Mouse (Mus musculus) limb, embryonic 12.5 days (tissue): ENCODE measurements around the gene Vgll4. TPM values are rescaled to one million over a fixed set of nuclear protein-coding genes. Genes with fewer than 3 reads are reported as not detected.

Source experiments
- ATAC-seq: fragments of 200-750 bp; cut with Nextera tagmentation; 2 replicates; pipeline ENCODE4 v1.8.0; 2017; ENCODE audit warnings: low read depth, moderate TSS enrichment; ENCODE audit not compliant: insufficient number of reproducible peaks, insufficient read depth, low FRiP score, low TSS enrichment
- H3K27ac ChIP-seq: fragments of 300-500 bp; sonication (generic); 2 replicates; pipeline ENCODE4 v1.5.1; 2016; ENCODE audit warnings: mild to moderate bottlenecking, moderate library complexity
- H3K27me3 ChIP-seq: fragments of 300-500 bp; sonication (generic); 2 replicates; pipeline ENCODE4 v1.6.1; 2016; ENCODE audit warnings: mild to moderate bottlenecking, moderate library complexity
- H3K36me3 ChIP-seq: fragments of 300-500 bp; sonication (generic); 2 replicates; pipeline ENCODE4 v1.6.1; 2016; ENCODE audit warnings: mild to moderate bottlenecking, moderate library complexity
- H3K4me1 ChIP-seq: fragments of 300-500 bp; sonication (generic); replicated peaks from 2 replicates; pipeline ENCODE4 v1.6.1; 2016
- H3K4me2 ChIP-seq: fragments of 300-500 bp; sonication (generic); 2 replicates; pipeline ENCODE4 v1.6.1; 2016; ENCODE audit warnings: mild to moderate bottlenecking, moderate library complexity
- H3K4me3 ChIP-seq: fragments of 300-500 bp; sonication (generic); replicated peaks from 2 replicates; pipeline ENCODE4 v1.5.1; 2016; ENCODE audit warnings: mild to moderate bottlenecking
- H3K9ac ChIP-seq: fragments of 300-500 bp; sonication (generic); replicated peaks from 2 replicates; pipeline ENCODE4 v1.6.1; 2016; ENCODE audit warnings: mild to moderate bottlenecking, moderate library complexity
- H3K9me3 ChIP-seq: fragments of 300-500 bp; sonication (generic); 2 replicates; pipeline ENCODE4 v1.6.1; 2016; ENCODE audit warnings: mild to moderate bottlenecking, moderate library complexity
- WGBS: fragments of 180-500 bp; shearing (Covaris S2); methylation state at CpG from one replicate; pipeline ENCODE4 v1.1.7; 2016; 5-methylcytosine and 5-hydroxymethylcytosine counted together
- polyA plus RNA-seq: library from polyadenylated mRNA; unstranded; fragments of >200 nt; fragmentation: Nextera tagmentation; extraction: Ambion mirVana; gene quantifications from 2 replicates; pipeline ENCODE4 v1.2.1, GENCODE M21; 2016

Vgll4 gene
- 146 and 156 TPM in 2 replicates for polyA plus RNA-seq

DNA sequence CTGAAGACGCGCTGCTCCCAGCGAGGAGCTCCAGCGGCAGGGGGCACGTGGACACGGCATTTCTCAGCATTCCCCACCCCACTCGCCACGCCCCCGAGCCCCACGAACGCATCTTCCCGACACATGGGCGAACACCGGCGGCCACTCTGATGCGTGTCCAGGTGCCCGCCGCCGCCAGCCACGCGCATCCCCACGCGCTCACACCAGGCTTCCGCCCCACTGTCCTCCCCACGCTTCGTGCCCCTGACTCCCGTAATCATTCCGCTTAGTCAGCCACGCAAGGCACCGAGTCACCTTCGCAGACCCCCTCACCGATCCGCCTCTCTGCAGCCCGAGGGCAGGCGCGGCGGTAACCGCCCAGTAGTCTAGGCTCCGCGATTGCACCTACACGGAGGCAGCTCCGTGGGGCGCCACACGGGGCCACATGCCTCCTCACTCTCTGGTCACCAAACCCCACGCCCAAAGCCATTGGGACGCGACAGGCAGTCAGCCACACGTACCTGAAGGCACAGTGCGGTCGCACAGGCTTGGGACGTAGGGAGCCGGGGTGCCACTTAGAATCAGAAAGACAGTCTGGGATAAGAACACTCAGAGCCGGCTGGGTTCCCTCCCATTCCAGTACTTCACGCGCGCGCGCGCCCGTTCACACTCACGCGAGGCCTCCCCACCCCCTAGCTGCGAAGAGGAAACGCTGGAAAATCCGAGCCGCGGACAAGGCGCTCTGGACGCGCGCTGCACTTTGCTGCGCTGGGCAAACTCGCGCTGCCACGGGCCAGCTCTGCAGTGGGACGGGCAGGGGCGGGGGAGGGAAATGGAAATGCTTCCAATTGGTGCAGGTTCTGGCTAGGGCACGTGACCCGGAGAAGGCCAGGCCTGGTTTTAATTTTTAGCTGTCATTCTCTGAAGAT is at the start of gene Vgll4:
Gene Vgll4, minus strand, starts transcription at position 782 of the 908 bp plus-strand sequence.
- H3K4me3 ChIP-seq, result peak within 1 kb of the TSS; percentile 69
- H3K9me3 ChIP-seq, result no peaks in the 10 kb centered on the region
- H3K9ac ChIP-seq, result peak within 1 kb of the TSS; percentile 77
- WGBS, result under 1% methylated on average over 79 of the region's 79 CpGs
- peaks cover 46% of the 10 kb centered on the region for H3K4me1 ChIP-seq
- no peaks in the 10 kb centered on the region for H3K36me3 ChIP-seq
- peaks cover 4% of the 10 kb centered on the region; the same call in 1 of the 2 replicates for H3K27me3 ChIP-seq
- H3K4me2 ChIP-seq, result peak within 1 kb of the TSS; percentile 100
- peak within 1 kb of the TSS; percentile 85 for H3K27ac ChIP-seq
- ATAC-seq, result peak; percentile 43

DNA sequence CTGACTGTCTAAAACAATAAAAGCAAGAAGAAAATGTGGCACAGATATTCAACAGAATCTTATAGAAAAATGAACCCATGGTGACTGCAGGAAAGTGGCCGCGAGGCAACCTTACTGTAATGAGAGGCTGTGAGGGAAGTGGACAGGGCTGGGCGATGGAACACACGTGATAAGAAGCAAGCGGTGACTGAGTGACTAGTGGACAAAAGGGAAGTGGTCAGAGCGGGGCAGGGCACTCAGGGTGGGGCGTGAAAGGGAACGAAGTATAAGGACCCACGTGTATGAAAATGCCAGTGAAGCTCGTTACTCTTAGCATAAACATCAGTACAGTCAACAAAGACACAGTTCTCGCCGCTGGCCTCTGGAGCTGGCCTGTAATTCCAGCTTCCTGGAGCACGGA is 45.7 kb upstream of the Vgll4 start:
- ATAC-seq, result no peak
- H3K4me1 ChIP-seq, result peaks cover 7% of the 10 kb centered on the region; the same call in 1 of the 2 replicates
- no peak overlapping the region for H3K4me2 ChIP-seq
- H3K36me3 ChIP-seq, result peaks cover 75% of the 10 kb centered on the region
- 89% methylated on average over 13 of the region's 13 CpGs for WGBS
- no peak overlapping the region for H3K9ac ChIP-seq
- H3K4me3 ChIP-seq, result no peak overlapping the region
- H3K27me3 ChIP-seq, result no peaks in the 10 kb centered on the region
- no peak overlapping the region for H3K27ac ChIP-seq
- no peaks in the 10 kb centered on the region for H3K9me3 ChIP-seq

DNA sequence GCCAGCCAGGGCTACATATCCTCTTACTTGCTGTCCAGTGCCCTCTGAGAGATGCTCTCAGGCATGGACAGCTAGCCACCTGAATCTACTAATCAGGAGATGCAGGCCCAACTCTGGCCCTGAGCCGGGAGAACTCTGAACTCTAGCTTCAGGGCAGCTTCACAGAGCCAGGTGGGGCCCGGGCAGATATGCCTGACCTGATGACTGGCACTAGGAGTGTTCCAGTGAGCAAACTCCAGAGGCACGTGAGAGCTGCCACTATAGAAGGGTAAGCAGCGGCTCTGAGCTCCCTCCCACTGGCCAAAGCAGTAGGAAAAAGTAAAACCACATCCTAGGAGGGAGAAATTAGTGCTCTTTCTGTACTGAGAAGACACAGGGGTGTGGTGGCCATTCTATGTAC is 43.8 kb upstream of the Vgll4 start:
- Histone ChIP-seq H3K9ac (no peak overlapping the region), H3K4me1 (peaks cover 7% of the 10 kb centered on the region; the same call in 1 of the 2 replicates), H3K27me3 (no peaks in the 10 kb centered on the region), H3K27ac (no peak overlapping the region), H3K9me3 (no peaks in the 10 kb centered on the region), H3K36me3 (peaks cover 81% of the 10 kb centered on the region), H3K4me2 (no peak overlapping the region), H3K4me3 (no peak overlapping the region)
- WGBS, result 91% methylated on average over 4 of the region's 4 CpGs
- ATAC-seq, result no peak

DNA sequence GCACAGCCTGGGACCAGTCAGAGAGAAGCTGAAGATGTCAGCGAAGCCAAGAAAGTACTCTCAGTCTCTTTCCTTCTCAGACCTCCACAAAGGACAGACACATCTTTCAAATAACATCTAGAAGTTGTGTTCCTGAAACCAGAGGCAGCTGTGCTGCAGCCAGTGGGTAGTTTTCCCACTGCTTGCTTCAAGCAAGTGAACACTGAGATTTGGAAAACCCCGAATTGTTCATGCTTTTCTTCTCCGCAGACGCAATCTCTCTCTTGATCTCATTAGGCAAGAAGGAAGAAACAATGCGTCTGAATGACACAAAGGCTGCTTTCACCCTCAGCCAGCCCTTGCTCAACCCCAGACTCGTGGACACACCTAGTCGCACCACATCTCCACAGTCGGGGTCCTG is 42.0 kb upstream of the Vgll4 start:
- Histone ChIP-seq H3K36me3 (peaks cover 71% of the 10 kb centered on the region), H3K4me1 (peaks cover 16% of the 10 kb centered on the region), H3K27me3 (peaks cover 2% of the 10 kb centered on the region; the same call in 1 of the 2 replicates), H3K27ac (0 out of 2 replicates have a peak overlapping the region, but pooled peaks have one; percentile 18), H3K9ac (no peak overlapping the region), H3K9me3 (no peaks in the 10 kb centered on the region), H3K4me2 (no peak overlapping the region), H3K4me3 (no peak overlapping the region)
- no peak for ATAC-seq
- 76% methylated on average over 8 of the region's 8 CpGs for WGBS

DNA sequence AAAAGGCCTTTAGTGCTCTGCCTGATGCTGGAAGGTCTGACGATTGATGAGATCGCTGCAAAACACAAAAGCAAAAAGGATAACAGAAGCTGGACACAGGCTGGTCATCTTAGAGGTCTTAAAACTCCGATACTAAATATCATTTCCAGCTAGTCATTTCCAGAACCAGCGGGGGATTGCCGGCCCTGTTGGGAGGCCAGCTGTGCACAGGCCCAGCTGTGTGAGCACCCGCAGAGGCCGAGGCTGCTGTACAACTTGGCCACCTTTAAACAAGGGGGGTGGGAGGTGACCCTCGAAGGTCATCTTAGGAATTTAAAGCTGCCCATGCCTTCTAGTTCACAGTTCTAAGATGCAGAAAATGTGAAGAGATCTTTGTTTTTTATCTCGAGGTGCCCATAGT is 41.0 kb upstream of the Vgll4 start:
- Histone ChIP-seq H3K4me1 (peaks cover 16% of the 10 kb centered on the region), H3K9me3 (no peaks in the 10 kb centered on the region), H3K27me3 (peaks cover 2% of the 10 kb centered on the region; the same call in 1 of the 2 replicates), H3K27ac (no peak overlapping the region), H3K36me3 (peaks cover 62% of the 10 kb centered on the region), H3K4me3 (no peak overlapping the region), H3K4me2 (no peak overlapping the region), H3K9ac (no peak overlapping the region)
- WGBS, result 71% methylated on average over 9 of the region's 9 CpGs
- no peak for ATAC-seq

DNA sequence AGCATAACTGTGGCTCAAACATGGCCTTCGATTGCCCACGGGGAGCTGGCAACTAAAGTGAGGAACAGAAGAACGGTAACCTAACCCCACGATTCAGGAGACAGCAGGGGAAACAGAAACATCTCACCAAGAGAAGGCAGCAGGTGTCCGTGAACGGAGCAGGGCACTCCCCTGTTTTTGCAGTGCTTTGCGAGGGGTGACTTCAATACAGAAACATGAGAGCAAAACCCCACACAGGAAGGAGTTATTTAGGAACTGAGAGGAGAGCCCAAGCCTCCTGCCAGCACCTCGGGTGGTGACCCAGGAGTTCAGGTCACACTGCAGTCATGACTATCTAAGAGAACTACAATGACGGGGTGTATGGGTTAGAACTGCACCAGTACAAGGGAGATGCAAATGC is 40.5 kb upstream of the Vgll4 start:
- WGBS, result 80% methylated on average over 9 of the region's 9 CpGs
- Histone ChIP-seq H3K4me2 (no peak overlapping the region), H3K9ac (no peak overlapping the region), H3K27me3 (peaks cover 2% of the 10 kb centered on the region; the same call in 1 of the 2 replicates), H3K9me3 (no peaks in the 10 kb centered on the region), H3K4me1 (peaks cover 16% of the 10 kb centered on the region), H3K27ac (no peak overlapping the region), H3K4me3 (no peak overlapping the region), H3K36me3 (peaks cover 58% of the 10 kb centered on the region)
- no peak for ATAC-seq

DNA sequence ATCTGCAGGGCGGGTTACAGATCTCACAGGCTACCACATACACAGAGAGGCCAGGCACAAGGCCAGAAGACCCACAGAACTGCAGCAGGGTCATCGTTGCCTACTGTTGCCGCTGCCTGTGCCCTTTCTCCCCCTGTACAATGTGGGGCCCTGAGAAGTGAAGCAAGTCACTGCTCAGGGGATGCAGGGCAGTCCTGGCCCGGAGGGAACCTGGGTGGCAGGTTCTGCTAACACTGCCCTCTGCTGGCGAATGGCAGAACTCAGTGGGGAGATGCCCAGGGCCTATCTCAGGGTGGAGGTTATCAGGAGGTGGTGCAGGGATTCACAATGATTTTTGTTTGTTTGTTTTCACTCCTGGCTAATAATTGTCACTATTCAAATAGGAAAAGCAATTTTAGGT is 37.9 kb upstream of the Vgll4 start:
- peak; percentile 73; the same call in 1 of the 2 replicates for ATAC-seq
- no peak overlapping the region for H3K9ac ChIP-seq
- peaks cover 2% of the 10 kb centered on the region; the same call in 1 of the 2 replicates for H3K27me3 ChIP-seq
- H3K27ac ChIP-seq, result no peak overlapping the region
- no peaks in the 10 kb centered on the region for H3K9me3 ChIP-seq
- WGBS, result 27% methylated on average over 5 of the region's 5 CpGs
- H3K4me2 ChIP-seq, result no peak overlapping the region
- no peak overlapping the region for H3K4me3 ChIP-seq
- H3K4me1 ChIP-seq, result peaks cover 16% of the 10 kb centered on the region
- H3K36me3 ChIP-seq, result peaks cover 54% of the 10 kb centered on the region

DNA sequence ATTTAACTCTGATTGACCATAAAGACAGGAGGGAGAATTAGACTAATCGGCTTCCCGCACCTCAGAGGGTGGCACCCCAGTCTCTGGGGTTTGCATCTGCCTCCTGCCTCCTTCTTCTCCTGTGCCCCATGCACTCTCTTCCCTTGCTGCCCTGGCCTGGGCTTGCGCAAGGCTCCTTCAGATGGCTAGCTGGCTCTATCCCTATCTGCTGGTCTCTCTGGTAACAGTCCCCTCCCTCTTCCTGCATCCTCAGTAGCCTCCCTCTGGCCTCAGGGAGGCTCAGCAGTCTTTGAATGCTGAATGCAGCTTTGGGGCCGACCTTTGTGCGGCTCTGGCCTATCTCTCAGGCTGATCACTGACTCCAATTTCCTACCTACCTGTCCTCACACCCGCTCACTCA is 37.2 kb upstream of the Vgll4 start:
- WGBS, result 60% methylated on average over 6 of the region's 6 CpGs
- H3K9me3 ChIP-seq, result no peaks in the 10 kb centered on the region
- peaks cover 2% of the 10 kb centered on the region; the same call in 1 of the 2 replicates for H3K27me3 ChIP-seq
- ATAC-seq, result no peak
- no peak overlapping the region; the same call in 1 of the 2 replicates for H3K9ac ChIP-seq
- no peak overlapping the region for H3K4me2 ChIP-seq
- no peak overlapping the region for H3K4me3 ChIP-seq
- H3K4me1 ChIP-seq, result peaks cover 10% of the 10 kb centered on the region
- peaks cover 52% of the 10 kb centered on the region for H3K36me3 ChIP-seq
- no peak overlapping the region for H3K27ac ChIP-seq

DNA sequence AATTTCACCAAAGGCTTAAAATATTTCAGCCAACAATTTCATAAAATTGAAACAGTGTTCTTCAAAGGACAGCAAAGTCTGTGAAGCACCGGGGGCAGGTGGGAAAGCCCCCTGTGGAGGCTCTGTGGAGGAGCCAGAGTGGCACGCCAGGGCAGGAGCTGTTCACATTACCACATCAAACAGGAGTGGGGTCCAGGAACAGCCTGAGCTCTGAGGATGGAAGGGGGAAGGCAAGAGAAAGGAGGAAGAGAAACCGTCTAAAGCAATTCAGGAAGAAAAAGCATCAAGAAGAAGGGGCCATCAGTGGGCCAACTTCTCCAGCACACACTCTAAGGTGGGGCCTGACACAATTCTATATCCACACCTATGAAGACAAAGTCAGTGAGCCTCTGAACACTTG is 36.3 kb upstream of the Vgll4 start:
- H3K27me3 ChIP-seq, result peaks cover 2% of the 10 kb centered on the region; the same call in 1 of the 2 replicates
- H3K4me2 ChIP-seq, result no peak overlapping the region
- H3K36me3 ChIP-seq, result peaks cover 43% of the 10 kb centered on the region
- no peaks in the 10 kb centered on the region for H3K9me3 ChIP-seq
- 64% methylated on average over 3 of the region's 3 CpGs for WGBS
- H3K4me3 ChIP-seq, result no peak overlapping the region
- no peak overlapping the region for H3K27ac ChIP-seq
- no peak overlapping the region for H3K9ac ChIP-seq
- peaks cover 10% of the 10 kb centered on the region for H3K4me1 ChIP-seq
- no peak for ATAC-seq

DNA sequence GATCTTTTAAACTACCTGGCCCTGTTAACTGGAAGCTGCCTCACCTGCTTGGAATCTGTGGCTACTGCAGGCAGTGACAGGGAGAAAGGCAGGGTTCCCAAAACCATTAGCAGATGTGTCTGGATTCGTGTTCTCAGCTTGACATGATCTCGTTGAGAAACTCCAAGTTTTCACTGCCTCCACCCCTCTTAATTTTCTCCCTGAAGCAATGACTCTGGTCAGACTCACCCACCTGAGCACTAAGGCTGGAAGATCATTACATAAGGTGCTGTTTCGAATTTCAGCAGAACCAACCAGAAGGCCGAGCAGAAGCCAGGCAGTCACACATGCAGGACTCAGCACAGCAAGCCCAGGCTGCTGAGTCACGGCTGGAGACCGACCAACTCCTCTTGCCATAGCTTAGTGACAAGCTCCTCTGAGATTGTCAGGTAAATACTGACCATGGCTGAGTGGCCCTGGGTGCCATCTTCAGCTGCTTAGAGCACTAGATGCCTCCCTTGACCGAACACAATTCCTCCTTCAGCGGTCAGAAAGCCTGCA is 35.6 kb upstream of the Vgll4 start:
- peaks cover 43% of the 10 kb centered on the region for H3K36me3 ChIP-seq
- no peak for ATAC-seq
- no peak overlapping the region for H3K9ac ChIP-seq
- H3K27me3 ChIP-seq, result peaks cover 2% of the 10 kb centered on the region; the same call in 1 of the 2 replicates
- no peak overlapping the region for H3K27ac ChIP-seq
- H3K4me1 ChIP-seq, result peaks cover 10% of the 10 kb centered on the region
- no peak overlapping the region for H3K4me3 ChIP-seq
- H3K4me2 ChIP-seq, result no peak overlapping the region
- 65% methylated on average over 8 of the region's 8 CpGs for WGBS
- H3K9me3 ChIP-seq, result no peaks in the 10 kb centered on the region

DNA sequence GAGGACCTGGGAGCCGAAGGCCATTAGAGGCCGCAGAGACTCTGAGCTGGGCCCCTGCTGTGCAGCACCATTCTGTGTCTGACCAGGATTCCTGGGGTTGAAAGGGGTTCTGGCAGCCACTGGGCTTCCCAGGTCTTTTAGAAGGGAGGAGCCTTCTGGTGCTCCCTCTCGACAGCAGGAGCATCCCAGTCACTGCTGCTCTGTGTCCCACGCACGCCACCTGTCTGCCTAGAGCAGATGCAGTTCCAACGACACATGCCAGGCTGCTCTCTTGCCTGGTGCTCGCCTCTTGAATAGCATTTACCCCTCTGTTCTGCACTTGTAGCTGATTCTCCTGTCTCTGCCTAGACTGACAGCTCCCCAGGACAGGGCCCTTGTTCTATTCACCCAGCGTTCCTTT is 34.8 kb upstream of the Vgll4 start:
- no peak for ATAC-seq
- H3K4me1 ChIP-seq, result peaks cover 10% of the 10 kb centered on the region
- H3K27ac ChIP-seq, result no peak overlapping the region
- H3K9ac ChIP-seq, result no peak overlapping the region
- H3K4me3 ChIP-seq, result no peak overlapping the region
- no peaks in the 10 kb centered on the region for H3K9me3 ChIP-seq
- peaks cover 41% of the 10 kb centered on the region for H3K36me3 ChIP-seq
- WGBS, result 89% methylated on average over 8 of the region's 8 CpGs
- H3K4me2 ChIP-seq, result no peak overlapping the region
- peaks cover 2% of the 10 kb centered on the region; the same call in 1 of the 2 replicates for H3K27me3 ChIP-seq
